Mouse (Mus musculus) A20 (cell line): Measurements from ENCODE around the gene Pxn.
"Not testable (repeated sequence)": the region's sequence is repeated elsewhere in the genome, so short reads cannot be mapped to it uniquely, and the experiment has no call there.

ENCODE experiments used
- DNase-seq: peaks from one replicate; pipeline ENCODE4 v3.0.0-alpha.2; 2011; ENCODE audit warnings: low read depth, low spot score

Pxn gene

DNA sequence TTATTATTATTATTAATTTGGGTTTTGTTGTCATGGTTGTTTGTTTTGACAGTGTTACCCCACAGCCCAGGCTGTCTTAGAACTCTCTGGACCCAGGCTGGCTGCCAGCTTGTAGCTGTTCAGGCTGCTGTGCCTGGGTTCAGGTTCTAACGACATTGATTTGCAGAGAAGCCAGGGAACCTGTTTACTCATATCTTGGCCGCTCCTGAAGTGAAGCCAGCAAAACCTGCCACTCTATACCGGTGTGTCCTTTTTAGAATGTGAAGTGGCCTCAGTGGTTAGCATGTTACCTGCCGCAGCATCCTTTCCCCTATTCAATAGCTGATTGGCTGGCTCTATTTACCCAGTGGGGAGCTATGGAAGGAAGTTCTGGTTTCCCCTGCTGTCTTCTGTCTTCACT, 19.8 kb upstream of the Pxn start:
- no peak for DNase-seq

DNA sequence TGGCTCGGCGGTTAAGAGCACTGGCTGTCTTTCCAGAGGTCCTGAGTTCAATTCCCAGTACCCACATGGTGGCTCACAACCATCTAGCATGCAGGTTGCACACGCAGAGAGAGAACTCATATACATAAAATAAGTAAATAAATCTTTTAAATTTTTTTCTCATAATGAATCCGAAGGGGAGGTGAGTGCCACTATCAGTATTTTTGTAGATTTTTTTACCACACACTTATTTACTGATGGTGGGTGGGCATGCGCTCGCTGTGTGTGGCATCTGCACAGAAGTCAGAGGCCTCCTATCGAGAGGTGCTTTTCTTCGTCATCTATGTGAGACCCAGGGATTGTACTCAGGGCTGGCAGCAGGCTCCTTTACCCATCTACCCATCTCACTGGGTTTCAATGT, 19.1 kb upstream of the Pxn start:
- no peak for DNase-seq

DNA sequence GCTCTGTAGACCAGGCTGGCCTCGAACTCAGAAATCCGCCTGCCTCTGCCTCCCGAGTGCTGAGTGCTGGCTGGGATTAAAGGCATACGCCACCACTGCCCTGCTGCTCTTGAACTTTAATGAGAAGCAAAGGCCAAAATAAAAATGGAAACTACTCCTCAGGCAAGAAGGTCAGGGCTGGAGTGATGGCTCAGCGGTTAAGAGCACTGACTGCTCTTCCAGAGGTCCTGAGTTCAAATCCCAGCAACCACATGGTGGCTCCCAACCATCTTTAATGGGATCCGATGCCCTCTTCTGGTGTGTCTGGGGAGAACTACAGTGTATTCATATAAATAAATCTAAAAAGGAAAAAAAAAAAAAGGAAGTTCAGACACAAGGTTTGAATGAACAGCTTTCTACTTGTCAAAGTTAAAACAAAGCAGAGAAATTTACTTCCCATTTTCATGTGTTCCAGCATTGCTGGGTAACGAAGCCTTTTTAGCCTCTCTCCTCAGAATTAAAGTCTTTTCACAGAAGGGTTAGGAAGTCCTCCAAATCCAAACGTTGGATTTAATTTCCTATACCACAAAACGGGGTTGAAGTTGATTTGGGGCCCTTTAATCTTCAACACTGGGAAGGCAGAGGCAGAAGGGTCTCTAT, 18.4 kb upstream of the Pxn start:
- peak; percentile 63 for DNase-seq

DNA sequence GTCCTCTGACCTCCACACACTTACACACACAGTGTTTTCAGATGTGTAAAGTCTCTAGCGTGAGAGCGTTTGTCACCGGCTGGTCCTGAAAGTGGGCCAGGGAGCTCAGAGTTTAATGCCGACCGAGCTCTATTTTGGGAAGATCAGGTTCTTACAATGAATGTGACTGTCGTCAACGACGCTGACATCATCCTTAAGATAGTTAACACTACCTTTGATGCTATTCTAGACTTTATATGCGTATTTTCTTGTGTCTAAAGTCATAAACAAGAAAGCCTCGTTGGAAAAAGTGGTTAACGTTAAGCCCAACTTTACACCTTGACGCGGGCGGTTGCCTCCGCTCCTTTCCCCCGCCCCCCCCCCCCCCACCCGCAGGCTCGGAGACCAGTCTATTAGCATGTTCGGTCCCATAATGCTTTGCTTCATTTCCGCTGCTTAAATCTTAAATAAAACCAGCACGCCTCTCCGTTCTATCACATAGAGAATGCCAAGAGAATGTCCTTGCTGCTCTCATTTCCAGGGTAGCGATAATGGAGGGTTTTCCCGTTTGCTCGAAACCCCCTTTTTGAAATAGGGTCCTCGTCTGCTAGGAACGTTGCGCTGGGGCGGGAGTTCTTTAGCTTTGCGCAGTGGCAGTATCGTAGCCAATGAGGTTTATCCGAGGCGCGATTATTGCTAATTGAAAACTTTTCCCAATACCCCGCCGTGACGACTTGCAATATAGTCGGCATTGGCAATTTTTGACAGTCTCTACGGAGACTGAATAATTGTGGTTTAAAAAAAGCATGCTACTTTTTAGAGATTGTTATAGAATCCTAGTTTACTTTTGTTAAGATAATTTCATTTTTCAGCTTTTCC, 17.4 kb upstream of the Pxn start:
- peak; percentile 89 for DNase-seq

DNA sequence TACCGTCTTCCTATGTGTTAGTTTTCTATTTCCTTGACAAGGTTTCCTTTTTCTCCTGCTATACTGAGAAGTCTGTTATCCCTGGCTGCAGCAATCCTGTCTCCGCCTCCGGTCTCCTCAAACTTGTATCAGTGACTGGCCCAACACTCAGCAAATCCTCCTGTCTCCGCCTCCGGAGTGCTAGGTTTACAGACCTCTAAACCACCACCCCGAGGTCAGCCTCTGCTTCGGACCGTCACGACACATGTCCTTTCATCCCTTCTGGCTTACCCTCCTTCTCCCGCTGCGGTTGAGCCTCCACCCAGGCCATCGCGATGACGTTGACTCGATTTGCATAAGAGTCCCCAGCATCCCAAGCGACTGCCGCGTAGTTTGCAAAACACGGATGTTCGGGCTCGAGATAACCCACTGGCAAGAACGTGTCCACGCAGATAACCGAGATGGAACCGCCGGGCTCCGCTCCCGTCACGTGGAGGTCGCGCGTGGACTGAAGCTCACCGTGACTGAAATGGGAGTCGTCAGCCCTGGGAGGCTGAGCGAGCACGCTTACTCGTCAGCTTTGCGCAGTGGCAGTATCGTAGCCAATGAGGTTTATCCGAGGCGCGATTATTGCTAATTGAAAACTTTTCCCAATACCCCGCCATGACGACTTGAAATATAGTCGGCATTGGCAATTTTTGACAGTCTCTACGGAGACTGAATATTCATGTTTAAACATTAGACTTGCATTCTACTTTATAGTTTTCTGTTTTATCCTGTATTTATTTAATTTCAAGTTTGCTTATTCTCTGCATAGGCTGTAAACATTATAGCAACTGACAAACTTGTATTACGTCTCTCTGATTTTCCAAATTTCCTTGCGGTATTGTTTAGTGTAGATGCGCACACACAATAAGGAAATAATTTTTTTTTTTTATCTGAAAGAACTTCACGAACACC, 16.5 kb upstream of the Pxn start:
- DNase-seq = peak; percentile 96

- no peak for DNase-seq
Observed at GRCm38 (mm10) chr5:115490638-115491000, 15.9 kb upstream of the Pxn start.

GRCm38 (mm10) chr5:115491076-115491475, 15.4 kb upstream of the Pxn start:
- DNase-seq = peak; percentile 57

GRCm38 (mm10) chr5:115491771-115492322, 14.6 kb upstream of the Pxn start:
- DNase-seq = peak; percentile 72

DNA sequence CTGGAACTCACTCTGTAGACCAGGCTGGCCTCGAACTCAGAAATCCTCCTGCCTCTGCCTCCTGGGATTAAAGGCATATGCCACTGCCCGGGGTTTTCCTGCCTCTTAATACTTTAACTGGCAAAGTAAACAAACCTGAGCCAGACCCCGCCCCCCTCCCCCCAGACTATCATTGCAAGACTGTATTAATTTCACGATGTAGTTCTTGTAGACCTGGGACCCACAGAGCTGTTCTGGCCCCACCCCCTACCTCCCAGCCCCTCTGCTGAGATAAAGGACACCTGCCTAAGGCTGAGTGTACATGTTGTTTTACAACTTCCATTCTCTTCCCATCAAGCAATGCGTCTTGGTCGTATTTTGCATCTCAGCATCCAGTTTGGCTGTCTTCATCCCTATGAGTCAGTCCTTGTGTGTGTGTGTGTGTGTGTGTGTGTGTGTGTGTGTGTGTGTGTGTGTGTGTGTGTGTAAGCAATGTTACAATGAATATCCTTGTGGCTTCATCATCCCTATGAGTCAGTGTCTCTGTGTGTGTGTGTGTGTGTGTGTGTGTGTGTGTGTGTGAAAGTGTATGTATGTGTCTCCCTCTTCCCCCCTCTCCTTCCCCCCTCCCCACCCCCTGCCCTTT, 13.7 kb upstream of the Pxn start:
- no peak for DNase-seq

- DNase-seq = no peak
Observed at GRCm38 (mm10) chr5:115493441-115493840, 13.0 kb upstream of the Pxn start.

DNA sequence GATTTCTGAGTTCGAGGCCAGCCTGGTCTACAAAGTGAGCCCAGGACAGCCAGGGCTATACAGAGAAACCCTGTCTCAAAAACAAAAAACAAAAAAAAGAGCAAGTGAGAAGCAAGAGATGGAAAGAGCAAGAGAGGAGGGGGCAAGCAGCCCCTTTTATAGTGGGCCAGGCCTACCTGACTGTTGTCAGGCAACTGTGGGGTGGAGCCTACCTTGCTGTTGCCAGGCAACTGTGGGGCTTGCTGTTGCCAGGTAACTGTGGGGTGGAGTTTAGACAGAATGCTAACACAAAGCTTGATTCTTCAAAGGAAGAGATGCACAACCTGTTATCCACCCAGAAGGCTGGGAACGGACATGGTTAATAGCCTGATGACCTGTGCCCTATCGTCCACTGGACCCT, 10.9 kb upstream of the Pxn start:
- DNase-seq = not testable (repeated sequence)

GRCm38 (mm10) chr5:115497033-115497432, 9.4 kb upstream of the Pxn start:
- no peak for DNase-seq

- DNase-seq = no peak
Observed at GRCm38 (mm10) chr5:115498307-115499240, 7.9 kb upstream of the Pxn start.

- no peak for DNase-seq
Observed at GRCm38 (mm10) chr5:115500383-115500935, 6.0 kb upstream of the Pxn start.

DNA sequence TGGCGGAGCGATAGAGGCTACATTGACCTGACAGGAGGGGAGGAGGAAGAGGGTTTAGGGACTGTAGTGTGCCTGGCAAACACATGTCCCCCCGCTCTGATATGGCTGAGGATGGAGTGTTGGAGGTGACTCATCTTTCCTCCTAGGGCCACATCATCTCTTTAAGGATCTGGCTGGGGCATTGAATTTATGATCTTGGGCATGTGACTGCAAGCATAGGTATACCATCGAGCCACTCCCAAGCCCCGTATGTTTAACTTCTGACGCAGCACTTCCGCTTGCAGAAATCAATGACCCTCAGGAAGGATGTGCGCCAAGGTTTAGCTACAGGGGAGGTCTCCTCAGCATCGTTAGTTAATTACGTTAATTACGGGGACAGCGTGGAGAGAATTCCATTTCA, 3.4 kb upstream of the Pxn start:
- no peak for DNase-seq

GRCm38 (mm10) chr5:115505617-115506016, 859 bp upstream of the Pxn start:
- DNase-seq = not testable (repeated sequence)

GRCm38 (mm10) chr5:115507267-115507980, 948 bp downstream of the Pxn start:
- no peak for DNase-seq

GRCm38 (mm10) chr5:115507981-115508858, 1.7 kb downstream of the Pxn start:
- no peak for DNase-seq
